Mouse (Mus musculus): Measurements from ENCODE around the gene 4921509C19Rik. TPM values are rescaled to one million over a fixed set of nuclear protein-coding genes. Genes with fewer than 3 reads are reported as not detected.
A peak's percentile ranks its signal among the peaks of the same experiment; 100 is the strongest.
"Not testable (repeated sequence)": the region's sequence is repeated elsewhere in the genome, so short reads cannot be mapped to it uniquely, and the experiment has no call there.

4921509C19Rik gene
- not detected in 2 replicates for polyA plus RNA-seq (2016; fragmentation: Nextera tagmentation; extraction: Ambion mirVana)

DNA sequence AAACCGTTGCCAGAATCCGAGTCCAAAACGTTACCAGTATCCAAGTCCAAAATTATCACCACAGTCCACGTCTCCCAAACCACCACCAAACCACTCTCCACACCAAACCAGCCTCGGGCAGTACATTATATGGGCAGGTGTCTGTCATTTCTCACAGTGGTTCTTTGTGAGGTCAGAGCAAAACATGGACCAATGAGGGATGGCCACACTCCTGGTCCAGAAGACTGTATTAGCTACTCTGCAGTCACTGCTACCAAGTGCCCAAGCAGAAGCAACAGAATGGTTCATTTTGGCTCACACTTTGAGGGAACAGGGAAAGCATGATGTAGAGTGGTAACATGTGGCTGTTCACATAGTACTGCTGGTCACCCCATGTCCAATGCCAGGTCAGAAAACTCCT lies at the start of gene 4921509C19Rik:
Gene 4921509C19Rik (minus strand): TSS at position 101 of the 400 bp plus-strand sequence.
- not testable (repeated sequence) for H3K4me3 ChIP-seq; H3K4me1 ChIP-seq; H3K27me3 ChIP-seq (ENCODE audit: poor library complexity, severe bottlenecking); H3K36me3 ChIP-seq (replicated peaks); H3K9me3 ChIP-seq; H3K27ac ChIP-seq; DNase-seq (ENCODE audit: extremely low spot score, low spot score)
- 94% methylated on average over 5 of the region's 5 CpGs for WGBS

DNA sequence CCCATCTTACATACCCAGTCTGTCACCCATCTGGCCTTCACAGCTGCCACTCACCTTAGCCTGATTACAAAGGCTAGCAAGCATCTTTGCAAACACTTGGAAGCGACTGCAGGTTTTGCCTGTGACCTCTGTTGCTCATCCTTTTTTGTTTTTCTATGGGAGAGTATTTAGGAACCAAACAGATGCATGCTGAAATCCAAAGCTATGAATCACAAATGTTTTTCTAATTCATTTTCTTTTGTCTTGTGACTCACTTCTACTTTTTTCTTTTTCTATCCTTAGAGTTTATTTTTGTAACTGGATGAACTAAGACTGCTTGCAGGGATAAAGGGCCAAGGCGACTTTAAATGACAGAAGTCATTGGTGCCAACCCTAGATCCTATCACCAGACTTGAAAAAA lies 49.6 kb upstream of the 4921509C19Rik start:
- no peaks in the 10 kb centered on the region for H3K9me3 ChIP-seq
- H3K4me1 ChIP-seq = peaks cover under 1% of the 10 kb centered on the region; the same call in 1 of the 2 replicates
- 77% methylated on average over 2 of the region's 2 CpGs for WGBS
- H3K4me3 ChIP-seq = no peak overlapping the region
- H3K27me3 ChIP-seq (ENCODE audit: poor library complexity, severe bottlenecking) = no peaks in the 10 kb centered on the region
- H3K27ac ChIP-seq = no peak overlapping the region
- no peak for DNase-seq (ENCODE audit: extremely low spot score, low spot score)
- peaks cover 16% of the 10 kb centered on the region for H3K36me3 ChIP-seq (replicated peaks)

DNA sequence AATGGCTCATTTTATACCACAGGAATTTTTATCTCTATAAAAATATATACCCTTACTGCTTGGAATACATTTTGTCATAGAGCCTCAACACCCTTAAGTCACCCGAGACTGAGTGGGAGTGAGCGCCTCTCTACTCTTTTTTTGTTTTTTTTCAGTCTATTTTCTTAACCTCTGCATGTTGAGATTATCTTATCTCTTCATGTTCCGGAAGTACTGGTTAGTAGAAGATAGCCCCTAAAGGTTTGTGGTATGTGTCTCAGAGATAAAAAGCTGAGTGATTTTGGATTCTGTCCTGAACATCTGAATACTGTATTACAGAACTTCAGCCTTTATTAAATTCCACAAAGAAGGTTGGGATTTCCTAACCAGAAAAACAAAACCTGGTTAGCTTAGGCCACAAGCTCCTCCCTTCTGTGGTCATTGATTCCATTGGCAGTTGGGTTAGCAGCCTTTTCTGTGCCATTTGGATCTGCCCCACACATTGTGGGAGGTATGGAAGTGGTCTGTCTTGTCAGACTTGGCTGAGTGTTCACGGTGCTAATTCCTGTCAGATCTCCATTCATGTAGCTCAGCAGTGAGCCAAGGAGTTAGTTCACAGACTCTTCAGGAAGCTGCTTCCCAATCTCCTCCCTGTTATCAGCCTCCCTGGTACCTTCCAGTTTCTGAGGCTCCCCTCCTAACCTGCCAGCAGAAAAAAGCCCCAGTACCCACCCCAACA lies 48.5 kb upstream of the 4921509C19Rik start:
- Histone ChIP-seq H3K36me3 (replicated peaks) (peaks cover 26% of the 10 kb centered on the region), H3K27ac (no peak overlapping the region), H3K4me3 (no peak overlapping the region), H3K4me1 (no peaks in the 10 kb centered on the region), H3K27me3 (ENCODE audit: poor library complexity, severe bottlenecking) (no peaks in the 10 kb centered on the region), H3K9me3 (no peaks in the 10 kb centered on the region)
- no peak for DNase-seq (ENCODE audit: extremely low spot score, low spot score)
- 73% methylated on average over 4 of the region's 4 CpGs for WGBS

DNA sequence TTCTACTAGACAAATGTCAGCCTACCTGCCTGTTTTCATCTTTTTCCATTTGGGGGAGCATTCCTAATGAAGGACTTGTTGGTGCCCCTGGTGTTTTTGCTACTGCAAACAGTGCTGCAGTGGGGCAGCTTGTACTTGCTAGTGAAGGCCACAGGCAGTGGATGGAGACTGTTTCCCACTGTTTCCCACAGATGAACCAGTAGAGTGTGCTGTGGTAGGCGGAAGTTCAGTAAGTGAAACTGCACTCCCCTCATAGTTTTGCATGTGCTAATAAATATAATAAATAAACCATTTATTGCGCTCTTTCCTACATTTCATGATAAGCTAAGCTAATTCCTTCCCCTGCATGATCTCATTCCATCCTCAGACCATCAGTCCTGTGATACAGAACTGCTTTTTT lies 43.0 kb upstream of the 4921509C19Rik start:
- H3K27ac ChIP-seq = no peak overlapping the region
- no peaks in the 10 kb centered on the region for H3K4me1 ChIP-seq
- no peaks in the 10 kb centered on the region for H3K9me3 ChIP-seq
- H3K4me3 ChIP-seq = no peak overlapping the region
- H3K36me3 ChIP-seq (replicated peaks) = peaks cover 68% of the 10 kb centered on the region
- WGBS = 96% methylated on average over 2 of the region's 2 CpGs
- DNase-seq (ENCODE audit: extremely low spot score, low spot score) = no peak
- no peaks in the 10 kb centered on the region for H3K27me3 ChIP-seq (ENCODE audit: poor library complexity, severe bottlenecking)

DNA sequence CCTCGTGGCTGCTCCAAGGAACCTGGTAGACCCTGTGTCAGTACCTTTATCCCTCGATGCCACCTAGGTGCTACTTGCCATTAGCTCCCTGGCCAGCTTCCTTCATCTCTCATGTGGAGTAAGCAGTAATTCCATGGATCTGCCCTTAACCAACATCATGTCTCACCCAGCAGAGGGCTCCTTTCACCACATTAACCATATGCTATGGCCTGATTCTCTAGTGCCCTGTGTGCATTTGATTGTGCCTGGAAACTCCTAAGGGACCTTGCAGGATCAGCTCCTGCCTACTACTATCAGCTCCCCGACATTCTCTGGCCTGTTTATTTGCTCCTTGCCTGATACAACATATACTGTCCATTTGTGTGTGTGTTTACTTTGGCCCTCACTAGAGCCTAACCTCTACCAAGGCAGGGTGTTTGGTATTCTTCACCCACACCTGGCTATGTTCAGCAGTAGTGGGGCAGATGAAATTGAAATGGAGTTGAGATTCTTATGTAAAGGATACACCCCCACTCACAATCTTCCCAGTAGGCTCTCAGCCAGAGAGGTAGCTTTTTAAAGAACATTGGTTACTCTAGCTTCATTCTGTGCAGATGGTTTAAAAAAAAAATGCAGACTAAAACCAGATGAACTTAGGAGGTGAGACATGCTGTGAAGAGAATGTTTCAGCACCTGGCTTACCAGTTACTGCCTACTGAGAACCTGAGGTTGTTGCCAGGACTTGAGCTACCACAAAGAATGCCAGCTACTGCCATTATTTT lies 37.8 kb upstream of the 4921509C19Rik start:
- Histone ChIP-seq H3K27me3 (ENCODE audit: poor library complexity, severe bottlenecking) (no peaks in the 10 kb centered on the region), H3K9me3 (no peaks in the 10 kb centered on the region), H3K36me3 (replicated peaks) (peaks cover 90% of the 10 kb centered on the region), H3K27ac (no peak overlapping the region), H3K4me1 (no peaks in the 10 kb centered on the region), H3K4me3 (no peak overlapping the region)
- no peak for DNase-seq (ENCODE audit: extremely low spot score, low spot score)
- 83% methylated on average over 3 of the region's 3 CpGs for WGBS

DNA sequence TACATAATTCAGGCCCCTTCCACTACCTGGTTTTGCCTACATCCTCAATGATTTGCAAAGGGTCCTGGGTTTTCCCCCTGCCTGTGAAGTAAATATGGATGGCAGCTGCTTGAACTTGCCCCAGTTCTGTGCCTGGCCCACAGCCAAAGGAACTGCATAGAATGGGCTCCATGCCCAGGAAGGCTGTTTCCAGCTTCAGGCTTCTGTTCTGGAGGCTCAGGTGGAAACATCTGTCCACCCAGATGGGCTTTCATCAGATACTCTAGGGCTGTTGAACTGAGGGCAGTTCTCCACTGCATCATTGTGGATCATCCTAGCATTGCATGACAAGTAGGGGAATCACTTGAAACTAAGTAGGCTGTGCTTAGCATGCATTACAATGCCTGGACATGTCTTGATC lies 36.2 kb upstream of the 4921509C19Rik start:
- H3K27me3 ChIP-seq (ENCODE audit: poor library complexity, severe bottlenecking) = no peaks in the 10 kb centered on the region
- H3K4me3 ChIP-seq = no peak overlapping the region
- H3K9me3 ChIP-seq = no peaks in the 10 kb centered on the region
- H3K27ac ChIP-seq = no peak overlapping the region
- peaks cover 100% of the 10 kb centered on the region for H3K36me3 ChIP-seq (replicated peaks)
- no peaks in the 10 kb centered on the region for H3K4me1 ChIP-seq
- DNase-seq (ENCODE audit: extremely low spot score, low spot score) = no peak

DNA sequence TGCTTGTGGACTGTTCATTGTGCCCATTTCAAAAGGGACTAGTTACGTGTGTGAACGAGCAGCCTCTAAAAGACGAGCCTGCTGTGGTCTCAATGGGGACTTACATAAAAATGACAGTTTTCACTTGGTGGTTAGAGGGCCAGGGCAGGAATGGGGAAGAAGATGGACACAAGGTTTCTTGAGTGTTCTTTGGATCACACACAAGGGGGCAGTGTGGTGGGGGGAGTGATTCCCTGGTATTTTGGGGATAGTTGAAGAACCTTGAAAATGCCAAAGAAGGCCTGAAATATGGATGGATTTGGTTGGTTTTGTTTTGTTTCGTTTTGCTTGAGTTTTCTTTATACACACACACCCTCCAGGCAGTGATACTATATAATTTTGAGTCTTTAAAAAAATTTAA lies 28.3 kb upstream of the 4921509C19Rik start:
- 86% methylated on average over 4 of the region's 4 CpGs for WGBS
- Histone ChIP-seq H3K36me3 (replicated peaks) (peaks cover 100% of the 10 kb centered on the region), H3K27me3 (ENCODE audit: poor library complexity, severe bottlenecking) (no peaks in the 10 kb centered on the region), H3K9me3 (no peaks in the 10 kb centered on the region), H3K4me1 (no peaks in the 10 kb centered on the region), H3K4me3 (no peak overlapping the region), H3K27ac (no peak overlapping the region)
- DNase-seq (ENCODE audit: extremely low spot score, low spot score) = no peak

DNA sequence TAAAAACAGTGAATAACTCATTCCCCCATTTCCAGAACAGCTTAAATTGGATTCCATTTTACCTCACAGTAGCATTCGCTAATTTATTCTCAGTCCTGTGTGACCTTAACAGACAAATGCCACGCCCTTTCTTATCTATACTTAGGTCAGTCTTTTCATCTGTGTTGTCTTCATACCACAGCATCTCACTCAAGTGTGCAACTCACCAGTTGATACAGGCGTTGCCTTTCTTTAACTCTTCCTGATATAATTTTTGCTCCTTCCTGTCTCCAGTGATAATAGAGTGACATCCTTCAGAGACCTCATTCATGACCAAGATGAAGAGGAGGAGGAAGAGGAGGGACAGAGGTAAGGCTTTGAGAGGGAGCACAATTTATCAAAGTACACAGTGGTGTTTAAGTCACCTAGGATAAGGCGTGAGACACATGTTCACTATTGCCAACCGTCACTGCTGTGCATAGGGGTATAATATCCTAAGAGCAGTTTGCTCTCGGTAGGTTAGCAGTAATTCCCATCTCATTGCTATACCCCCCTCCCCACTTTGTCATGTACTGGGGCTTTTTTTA lies 24.6 kb upstream of the 4921509C19Rik start:
- Histone ChIP-seq H3K27me3 (ENCODE audit: poor library complexity, severe bottlenecking) (no peaks in the 10 kb centered on the region), H3K36me3 (replicated peaks) (peaks cover 97% of the 10 kb centered on the region), H3K9me3 (no peaks in the 10 kb centered on the region), H3K27ac (no peak overlapping the region), H3K4me3 (no peak overlapping the region), H3K4me1 (peaks cover 14% of the 10 kb centered on the region)
- WGBS = 94% methylated on average over 6 of the region's 6 CpGs
- no peak for DNase-seq (ENCODE audit: extremely low spot score, low spot score)

DNA sequence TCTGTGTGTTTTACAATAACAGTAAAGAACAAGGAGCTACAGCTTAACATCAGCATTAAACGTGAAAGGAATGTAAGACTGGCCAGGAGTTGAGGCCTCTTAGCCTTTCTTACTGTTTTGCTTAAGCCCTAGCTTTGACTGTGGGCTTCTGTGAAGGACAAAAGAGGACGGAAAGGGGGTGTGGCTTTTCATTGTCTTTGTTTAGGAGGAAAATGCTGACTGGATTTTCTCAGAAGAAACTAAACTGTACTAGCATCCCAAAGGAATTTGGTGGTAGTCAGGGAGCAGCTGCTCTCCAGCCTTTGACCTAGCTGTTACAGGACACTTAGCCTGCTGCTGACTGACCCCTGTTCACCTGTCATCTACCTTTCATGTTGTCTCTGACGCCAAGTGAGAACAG lies 22.4 kb upstream of the 4921509C19Rik start:
- Histone ChIP-seq H3K4me1 (peaks cover 22% of the 10 kb centered on the region), H3K36me3 (replicated peaks) (peaks cover 75% of the 10 kb centered on the region), H3K4me3 (no peak overlapping the region), H3K9me3 (no peaks in the 10 kb centered on the region), H3K27ac (no peak overlapping the region), H3K27me3 (ENCODE audit: poor library complexity, severe bottlenecking) (no peaks in the 10 kb centered on the region)
- DNase-seq (ENCODE audit: extremely low spot score, low spot score) = no peak
- WGBS = 44% methylated on average over 3 of the region's 3 CpGs

DNA sequence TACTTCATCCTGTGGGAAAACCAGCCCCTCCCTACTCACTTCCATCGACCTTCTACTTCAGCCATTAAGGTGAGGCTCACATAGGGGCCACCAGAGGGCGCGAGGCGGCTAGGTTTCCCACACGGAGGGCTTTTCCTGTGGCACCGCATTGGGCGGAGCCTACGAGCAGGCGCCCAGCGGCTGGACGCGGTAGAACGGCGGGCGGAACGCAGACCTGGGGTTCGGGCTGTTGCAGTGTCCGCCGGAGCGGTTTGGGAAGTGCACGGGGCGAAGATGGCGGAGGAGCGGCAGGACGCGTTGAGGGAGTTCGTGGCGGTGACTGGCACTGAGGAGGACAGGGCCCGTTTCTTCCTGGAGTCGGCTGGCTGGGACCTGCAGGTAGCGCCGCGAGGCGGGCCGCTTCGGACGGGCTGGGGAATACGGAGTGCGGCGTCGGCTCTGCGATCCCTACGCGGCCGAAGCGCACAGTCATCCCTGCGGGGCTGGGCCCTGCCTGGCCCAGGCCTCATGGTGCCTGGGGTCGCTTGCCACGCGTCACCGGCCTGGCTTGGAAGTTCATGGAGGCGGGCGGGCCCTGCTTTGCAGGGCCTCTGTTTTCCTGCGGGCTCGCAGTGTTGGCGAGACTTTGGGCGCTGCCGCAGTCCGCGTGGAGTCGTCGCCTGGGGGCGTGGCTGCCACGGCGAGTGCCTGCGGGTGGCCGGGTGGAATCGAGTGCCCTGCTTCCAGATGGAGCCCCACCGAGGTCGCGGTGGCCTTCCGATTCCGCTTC lies 18.3 kb upstream of the 4921509C19Rik start, which contains the start of gene Nsfl1c:
Gene Nsfl1c (plus strand): TSS at position 148 of the 769 bp plus-strand sequence.
- DNase-seq (ENCODE audit: extremely low spot score, low spot score) = peak; percentile 96
- WGBS = under 1% methylated on average over 73 of the region's 73 CpGs
- Histone ChIP-seq H3K4me1 (peaks cover 22% of the 10 kb centered on the region), H3K4me3 (peak within 1 kb of the TSS; percentile 87), H3K27ac (peak within 1 kb of the TSS; percentile 91), H3K27me3 (ENCODE audit: poor library complexity, severe bottlenecking) (no peaks in the 10 kb centered on the region), H3K36me3 (replicated peaks) (peaks cover 34% of the 10 kb centered on the region), H3K9me3 (no peaks in the 10 kb centered on the region)

DNA sequence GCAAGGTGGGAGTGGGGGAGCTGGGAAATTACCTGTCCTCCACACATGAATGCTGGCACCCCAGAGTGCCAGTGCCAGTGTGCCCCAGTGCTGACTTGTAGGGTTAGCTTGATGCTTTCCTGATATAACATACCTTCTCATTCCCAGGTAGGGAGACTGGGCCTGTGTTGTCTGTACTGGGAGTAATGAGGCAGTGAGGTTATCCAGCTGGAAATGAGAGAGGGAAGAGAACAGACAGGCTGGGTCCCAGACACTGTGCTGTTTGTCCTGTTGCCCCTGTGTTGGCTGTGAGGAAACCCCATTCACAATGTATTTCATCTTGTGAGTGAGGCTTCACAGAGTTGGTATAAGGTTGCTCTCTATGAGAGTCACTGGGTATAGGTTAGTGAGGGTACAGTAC lies 10.5 kb upstream of the 4921509C19Rik start:
- H3K4me3 ChIP-seq = no peak overlapping the region
- H3K9me3 ChIP-seq = no peaks in the 10 kb centered on the region
- H3K36me3 ChIP-seq (replicated peaks) = no peaks in the 10 kb centered on the region
- H3K27me3 ChIP-seq (ENCODE audit: poor library complexity, severe bottlenecking) = no peaks in the 10 kb centered on the region
- H3K27ac ChIP-seq = no peak overlapping the region
- no peaks in the 10 kb centered on the region for H3K4me1 ChIP-seq
- no peak for DNase-seq (ENCODE audit: extremely low spot score, low spot score)

DNA sequence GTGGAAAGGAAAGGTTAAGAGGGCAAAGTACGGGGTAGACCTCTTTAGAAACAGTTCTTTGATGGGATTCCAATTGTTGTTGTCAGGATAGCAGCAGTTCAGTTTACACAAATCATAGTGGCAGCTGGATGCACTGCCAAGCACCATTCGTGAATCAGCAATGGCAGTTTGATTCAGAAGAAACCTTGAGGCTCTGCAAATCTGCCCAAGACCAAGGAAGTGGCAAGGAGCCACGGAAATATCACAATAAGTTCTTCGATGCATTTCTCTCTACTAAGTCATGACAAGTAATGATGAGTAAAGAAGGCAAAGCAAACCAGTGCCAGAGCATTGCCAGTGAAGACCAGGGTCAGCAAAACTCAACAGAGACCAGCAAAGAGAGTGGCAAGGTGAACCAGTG lies 41.0 kb downstream of the 4921509C19Rik start:
- H3K4me1 ChIP-seq; H3K27me3 ChIP-seq (ENCODE audit: poor library complexity, severe bottlenecking); H3K27ac ChIP-seq; DNase-seq (ENCODE audit: extremely low spot score, low spot score); H3K36me3 ChIP-seq (replicated peaks); H3K9me3 ChIP-seq; H3K4me3 ChIP-seq: not testable (repeated sequence)
- 83% methylated on average over 4 of the region's 4 CpGs for WGBS

All from forebrain, embryonic 10.5 days (tissue).